Mouse (Mus musculus): ENCODE results near the gene Rnf24. TPM values are rescaled to one million over a fixed set of nuclear protein-coding genes. Genes with fewer than 3 reads are reported as not detected.
"Not testable (repeated sequence)": the region's sequence is repeated elsewhere in the genome, so short reads cannot be mapped to it uniquely, and the experiment has no call there.

Rnf24 gene
- polyA plus RNA-seq, 1 experiment from 2014 or later, result 9.7 TPM

- 77% methylated on average over 3 of the region's 3 CpGs for WGBS
- Histone ChIP-seq H3K4me1 (no peaks in the 10 kb centered on the region), H3K27me3 (replicated peaks; ENCODE audit: low read depth, poor library complexity, severe bottlenecking) (no peaks in the 10 kb centered on the region), H3K36me3 (replicated peaks) (no peaks in the 10 kb centered on the region), H3K9me3 (no peaks in the 10 kb centered on the region), H3K4me3 (no peak overlapping the region), H3K27ac (replicated peaks) (no peak overlapping the region)
- no peak for DNase-seq (ENCODE audit: low spot score)
Observed at GRCm38 (mm10) chr2:131326044-131326443, 26.6 kb downstream of the Rnf24 start.

DNA sequence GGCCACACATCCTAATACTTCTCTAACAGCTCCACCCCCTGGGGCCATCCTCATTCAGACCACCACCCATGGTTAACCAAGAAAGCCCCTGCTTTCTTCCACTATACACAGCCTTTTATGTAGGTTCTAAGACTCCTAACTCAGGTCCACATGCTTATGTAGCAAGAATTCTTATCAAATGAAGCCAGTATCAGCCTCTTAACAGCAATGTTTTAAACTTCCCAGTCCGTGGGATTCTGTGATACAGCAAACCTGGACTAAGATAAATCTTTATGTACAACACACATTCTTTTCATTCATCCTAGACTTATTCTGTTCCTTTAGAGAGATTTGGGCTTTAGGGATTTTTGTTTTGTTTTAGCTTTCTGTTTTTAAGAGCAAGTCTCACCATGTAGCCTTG, 29.0 kb downstream of the Rnf24 start:
- peaks cover 6% of the 10 kb centered on the region for H3K9me3 ChIP-seq
- H3K27me3 ChIP-seq (replicated peaks; ENCODE audit: low read depth, poor library complexity, severe bottlenecking), result no peaks in the 10 kb centered on the region
- H3K4me3 ChIP-seq, result no peak overlapping the region
- H3K36me3 ChIP-seq (replicated peaks), result peaks cover 5% of the 10 kb centered on the region; the same call in 1 of the 2 replicates
- no peak overlapping the region for H3K27ac ChIP-seq (replicated peaks)
- DNase-seq (ENCODE audit: low spot score), result no peak
- no peaks in the 10 kb centered on the region for H3K4me1 ChIP-seq
- WGBS, result 81% methylated on average over 1 of the region's 1 CpGs

GRCm38 (mm10) chr2:131321192-131321591, 31.5 kb downstream of the Rnf24 start:
- H3K27ac ChIP-seq (replicated peaks); H3K4me3 ChIP-seq; H3K4me1 ChIP-seq; DNase-seq (ENCODE audit: low spot score); H3K27me3 ChIP-seq (replicated peaks; ENCODE audit: low read depth, poor library complexity, severe bottlenecking); H3K36me3 ChIP-seq (replicated peaks): not testable (repeated sequence)
- peaks cover 20% of the 10 kb centered on the region for H3K9me3 ChIP-seq
- 82% methylated on average over 3 of the region's 3 CpGs for WGBS

- WGBS, result 77% methylated on average over 6 of the region's 6 CpGs
- Histone ChIP-seq H3K4me3 (no peak overlapping the region), H3K9me3 (peaks cover 22% of the 10 kb centered on the region), H3K4me1 (no peaks in the 10 kb centered on the region), H3K36me3 (replicated peaks) (peaks cover 13% of the 10 kb centered on the region), H3K27me3 (replicated peaks; ENCODE audit: low read depth, poor library complexity, severe bottlenecking) (no peaks in the 10 kb centered on the region), H3K27ac (replicated peaks) (no peak overlapping the region)
- no peak for DNase-seq (ENCODE audit: low spot score)
Observed at GRCm38 (mm10) chr2:131319401-131319800, 33.3 kb downstream of the Rnf24 start.

DNA sequence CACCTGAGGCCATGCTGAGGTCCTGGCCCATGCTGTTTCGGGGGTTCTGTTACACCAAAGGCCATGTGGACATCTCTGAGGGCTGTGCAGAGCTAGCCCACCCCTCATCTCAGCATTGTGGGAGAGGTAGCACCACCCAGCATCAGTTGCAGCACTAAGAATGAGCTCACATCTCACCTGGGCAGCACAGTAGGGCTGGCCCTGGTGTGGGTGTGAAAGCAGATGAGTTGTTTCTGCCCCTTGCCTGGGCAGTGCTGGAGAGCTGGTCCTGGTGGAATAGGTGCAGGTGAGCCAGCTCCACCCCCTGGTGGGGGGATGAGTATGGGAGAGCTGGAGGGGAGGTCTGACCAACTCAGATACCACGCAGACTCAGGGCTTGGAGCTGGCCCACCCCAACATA, 36.5 kb downstream of the Rnf24 start:
- Histone ChIP-seq H3K9me3 (peaks cover 22% of the 10 kb centered on the region), H3K4me3 (no peak overlapping the region), H3K4me1 (no peaks in the 10 kb centered on the region), H3K36me3 (replicated peaks) (peaks cover 17% of the 10 kb centered on the region), H3K27ac (replicated peaks) (no peak overlapping the region), H3K27me3 (replicated peaks; ENCODE audit: low read depth, poor library complexity, severe bottlenecking) (no peaks in the 10 kb centered on the region)
- no peak for DNase-seq (ENCODE audit: low spot score)
- WGBS, result 83% methylated on average over 2 of the region's 2 CpGs

- H3K27ac ChIP-seq (replicated peaks), result no peak overlapping the region
- peaks cover 19% of the 10 kb centered on the region for H3K36me3 ChIP-seq (replicated peaks)
- peaks cover 4% of the 10 kb centered on the region for H3K4me1 ChIP-seq
- H3K4me3 ChIP-seq, result no peak overlapping the region
- H3K27me3 ChIP-seq (replicated peaks; ENCODE audit: low read depth, poor library complexity, severe bottlenecking), result no peaks in the 10 kb centered on the region
- no peak for DNase-seq (ENCODE audit: low spot score)
- WGBS, result 66% methylated on average over 6 of the region's 6 CpGs
- H3K9me3 ChIP-seq, result no peaks in the 10 kb centered on the region
Observed at GRCm38 (mm10) chr2:131309296-131309695, 43.4 kb downstream of the Rnf24 start.

- Histone ChIP-seq H3K9me3 (no peaks in the 10 kb centered on the region), H3K36me3 (replicated peaks) (peaks cover 34% of the 10 kb centered on the region), H3K4me1 (peaks cover 4% of the 10 kb centered on the region), H3K4me3 (no peak overlapping the region), H3K27me3 (replicated peaks; ENCODE audit: low read depth, poor library complexity, severe bottlenecking) (no peaks in the 10 kb centered on the region), H3K27ac (replicated peaks) (no peak overlapping the region)
- DNase-seq (ENCODE audit: low spot score), result no peak
- 58% methylated on average over 2 of the region's 2 CpGs for WGBS
Observed at GRCm38 (mm10) chr2:131307822-131308221, 44.9 kb downstream of the Rnf24 start.

DNA sequence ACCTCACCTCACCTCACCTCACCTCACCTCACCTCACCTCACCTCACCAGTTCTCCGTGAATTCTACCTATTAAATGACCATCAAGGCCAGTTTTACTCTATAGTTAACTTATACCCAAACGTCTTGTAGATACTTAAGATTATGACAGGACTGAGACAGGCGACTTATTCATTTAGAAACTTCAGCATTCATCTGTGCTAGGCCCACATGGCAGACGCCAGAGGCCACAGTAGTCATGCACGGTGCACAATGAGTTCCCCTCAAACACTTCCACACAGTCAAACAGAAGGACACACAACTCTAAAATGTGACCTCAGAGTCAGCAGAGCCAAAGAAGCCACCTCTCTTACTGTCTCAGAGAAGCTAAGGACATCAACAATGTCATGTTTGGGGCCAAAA, 45.3 kb downstream of the Rnf24 start:
- DNase-seq (ENCODE audit: low spot score), result no peak
- Histone ChIP-seq H3K4me1 (peaks cover 4% of the 10 kb centered on the region), H3K9me3 (no peaks in the 10 kb centered on the region), H3K27ac (replicated peaks) (no peak overlapping the region), H3K27me3 (replicated peaks; ENCODE audit: low read depth, poor library complexity, severe bottlenecking) (no peaks in the 10 kb centered on the region), H3K36me3 (replicated peaks) (peaks cover 38% of the 10 kb centered on the region), H3K4me3 (no peak overlapping the region)
- 82% methylated on average over 5 of the region's 5 CpGs for WGBS

- WGBS, result 90% methylated on average over 1 of the region's 1 CpGs
- not testable (repeated sequence) for H3K27ac ChIP-seq (replicated peaks); H3K9me3 ChIP-seq; DNase-seq (ENCODE audit: low spot score); H3K4me3 ChIP-seq; H3K27me3 ChIP-seq (replicated peaks; ENCODE audit: low read depth, poor library complexity, severe bottlenecking); H3K4me1 ChIP-seq
- H3K36me3 ChIP-seq (replicated peaks), result peaks cover 42% of the 10 kb centered on the region
Observed at GRCm38 (mm10) chr2:131305226-131305625, 47.5 kb downstream of the Rnf24 start.

- Histone ChIP-seq H3K36me3 (replicated peaks) (peaks cover 47% of the 10 kb centered on the region), H3K9me3 (no peaks in the 10 kb centered on the region), H3K4me3 (no peak overlapping the region), H3K27ac (replicated peaks) (no peak overlapping the region), H3K27me3 (replicated peaks; ENCODE audit: low read depth, poor library complexity, severe bottlenecking) (no peaks in the 10 kb centered on the region), H3K4me1 (peaks cover 4% of the 10 kb centered on the region)
- 91% methylated on average over 9 of the region's 9 CpGs for WGBS
- DNase-seq (ENCODE audit: low spot score), result no peak
Observed at GRCm38 (mm10) chr2:131304497-131304896, 48.2 kb downstream of the Rnf24 start.

DNA sequence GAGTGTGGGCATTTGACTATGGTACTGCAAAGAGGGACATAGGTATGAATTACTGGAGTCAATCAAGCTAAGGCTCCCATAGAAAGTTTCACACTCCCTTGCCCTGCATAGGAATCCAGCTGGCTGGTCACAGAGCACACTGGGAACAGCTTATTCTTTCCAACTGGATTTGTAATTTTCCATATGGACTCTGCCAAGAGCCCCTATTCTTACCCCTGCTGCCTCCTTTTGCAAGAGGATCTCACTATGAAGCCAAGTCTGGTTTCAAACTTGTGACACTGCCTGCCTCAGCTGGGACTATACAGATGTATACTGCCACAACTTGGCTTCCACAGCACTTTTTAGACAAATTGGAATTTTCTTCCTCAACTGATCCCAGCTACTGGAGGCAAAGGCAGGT, 51.1 kb downstream of the Rnf24 start:
- Histone ChIP-seq H3K4me1 (no peaks in the 10 kb centered on the region), H3K4me3 (no peak overlapping the region)

DNA sequence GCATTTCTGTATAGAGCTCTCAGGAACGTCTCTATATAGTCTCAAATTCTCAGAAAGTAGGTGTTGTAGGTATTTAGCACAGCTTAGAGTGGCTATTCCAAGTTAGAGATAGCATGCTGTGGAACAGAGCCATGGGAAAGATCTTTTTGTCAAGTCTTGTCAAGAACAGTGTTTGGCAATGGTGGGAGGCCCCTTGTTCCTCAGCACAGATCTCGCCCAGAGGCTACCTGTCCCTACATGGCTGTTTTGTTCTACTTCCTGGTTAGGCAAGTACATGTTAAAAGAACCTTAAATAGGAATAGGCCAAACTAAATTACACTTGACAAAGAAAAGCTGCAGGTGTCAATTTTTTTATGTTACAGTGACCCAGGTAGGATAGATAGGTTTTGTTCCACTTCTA, 52.2 kb downstream of the Rnf24 start:
- Histone ChIP-seq H3K27me3 (replicated peaks; ENCODE audit: low read depth, poor library complexity, severe bottlenecking) (no peaks in the 10 kb centered on the region), H3K9me3 (no peaks in the 10 kb centered on the region), H3K4me3 (no peak overlapping the region), H3K27ac (replicated peaks) (no peak overlapping the region), H3K4me1 (no peaks in the 10 kb centered on the region), H3K36me3 (replicated peaks) (peaks cover 79% of the 10 kb centered on the region)
- DNase-seq (ENCODE audit: low spot score), result no peak
- WGBS, result 86% methylated on average over 2 of the region's 2 CpGs

More for the DNA sequence above, 51.1 kb downstream of the Rnf24 start:
- H3K27me3 ChIP-seq (replicated peaks; ENCODE audit: low read depth, poor library complexity, severe bottlenecking), result no peaks in the 10 kb centered on the region
- no peaks in the 10 kb centered on the region for H3K9me3 ChIP-seq
- peaks cover 72% of the 10 kb centered on the region for H3K36me3 ChIP-seq (replicated peaks)
- DNase-seq (ENCODE audit: low spot score), result no peak
- H3K27ac ChIP-seq (replicated peaks), result no peak overlapping the region

GRCm38 (mm10) chr2:131298674-131299073, 54.0 kb downstream of the Rnf24 start:
- DNase-seq (ENCODE audit: low spot score); H3K4me1 ChIP-seq; H3K4me3 ChIP-seq; H3K9me3 ChIP-seq; H3K27me3 ChIP-seq (replicated peaks; ENCODE audit: low read depth, poor library complexity, severe bottlenecking); H3K27ac ChIP-seq (replicated peaks): not testable (repeated sequence)
- H3K36me3 ChIP-seq (replicated peaks), result peaks cover 87% of the 10 kb centered on the region
- 57% methylated on average over 7 of the region's 7 CpGs for WGBS

DNA sequence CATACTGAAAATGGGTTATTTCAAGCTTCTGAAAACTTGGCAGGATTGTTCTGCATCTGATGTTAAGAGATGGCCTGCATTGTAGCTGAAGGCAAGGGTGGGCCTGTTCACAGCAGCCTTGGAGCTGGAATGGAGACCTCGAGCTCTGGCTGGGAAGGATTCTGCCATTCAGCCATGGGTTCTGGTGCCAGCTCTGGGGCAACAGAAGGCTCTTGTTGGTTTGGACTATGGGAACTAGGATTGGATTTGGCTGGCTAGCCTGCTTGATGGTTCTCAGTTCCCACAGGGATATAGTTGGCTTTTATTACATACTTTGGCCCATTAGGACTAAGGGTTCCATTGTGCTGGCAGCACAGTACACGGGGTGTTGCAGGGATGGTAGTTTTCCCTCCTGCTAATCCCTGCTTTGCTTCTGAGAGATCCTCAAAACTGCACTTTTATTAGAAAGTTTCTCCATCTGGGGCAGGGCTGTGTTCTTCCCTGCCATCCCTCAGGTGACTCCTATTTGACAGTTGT, 55.9 kb downstream of the Rnf24 start:
- Histone ChIP-seq H3K9me3 (no peaks in the 10 kb centered on the region), H3K27me3 (replicated peaks; ENCODE audit: low read depth, poor library complexity, severe bottlenecking) (no peaks in the 10 kb centered on the region), H3K27ac (replicated peaks) (no peak overlapping the region), H3K36me3 (replicated peaks) (peaks cover 87% of the 10 kb centered on the region), H3K4me1 (no peaks in the 10 kb centered on the region), H3K4me3 (no peak overlapping the region)
- 92% methylated on average over 2 of the region's 2 CpGs for WGBS
- no peak for DNase-seq (ENCODE audit: low spot score)

Data from embryonic facial prominence, embryonic 10.5 days (tissue).